Mouse (Mus musculus) heart, adult 18-20 months (tissue): ENCODE measurements around the gene Aplp1. TPM values are rescaled to one million over a fixed set of nuclear protein-coding genes. Genes with fewer than 3 reads are reported as not detected.
A peak's percentile ranks its signal among the peaks of the same experiment; 100 is the strongest.
"Not testable (repeated sequence)": the region's sequence is repeated elsewhere in the genome, so short reads cannot be mapped to it uniquely, and the experiment has no call there.

Source experiments
- DNase-seq, 2 experiments: peaks; one replicate each; pipeline ENCODE4 v3.0.0; 2021 to 2022; ENCODE audit warnings: mixed read lengths in 1 of 2
- long read RNA-seq, 2 experiments: library from polyadenylated mRNA; stranded (forward); transcript quantifications; one replicate each; pipeline ENCODE4 v2.0.0; 2021
- total RNA-seq, 2 experiments: library from RNA; stranded (reverse); gene quantifications; 2 replicates each; pipeline ENCODE4 v1.2.3; 2021

The Aplp1 gene
- 1 to 10 TPM; 2.8 to 3.4 TPM for total RNA-seq
- long read RNA-seq, experiment 1, partial matches to known transcripts: 0 of 2 reads
- long read RNA-seq, experiment 1, other reads (novel, unspliced or antisense): 0 of 2 reads
- long read RNA-seq, experiment 2, partial matches to known transcripts: 0 of 4 reads
- long read RNA-seq, experiment 2, other reads (novel, unspliced or antisense): 0 of 4 reads

- DNase-seq: peak; percentile 47 to 49
Measured at GRCm38 (mm10) chr7:30444971-30445751, at the start of gene Aplp1. TSS of gene Aplp1 (minus strand) at chr7:30445535.

- no peak for DNase-seq
Measured at GRCm38 (mm10) chr7:30493401-30493931, 48.1 kb upstream of the Aplp1 start, which contains the start of gene Prodh2. TSS of gene Prodh2 (plus strand) at chr7:30493622.

- DNase-seq: peak; percentile 65 to 91
Measured at GRCm38 (mm10) chr7:30492765-30493164, 47.4 kb upstream of the Aplp1 start.

- DNase-seq: no peak
Measured at GRCm38 (mm10) chr7:30490957-30491307, 45.6 kb upstream of the Aplp1 start.

GRCm38 (mm10) chr7:30490251-30490956, 45.1 kb upstream of the Aplp1 start:
- peak in 1 of 2 experiments; percentile 37 for DNase-seq

- DNase-seq: peak in 1 of 2 experiments; percentile 32
Measured at GRCm38 (mm10) chr7:30484250-30484649, 38.9 kb upstream of the Aplp1 start.

GRCm38 (mm10) chr7:30477415-30478381, 32.4 kb upstream of the Aplp1 start:
- no peak for DNase-seq

GRCm38 (mm10) chr7:30476136-30476535, 30.8 kb upstream of the Aplp1 start:
- not testable (repeated sequence) for DNase-seq

- DNase-seq: no peak
Measured at GRCm38 (mm10) chr7:30474999-30475398, 29.7 kb upstream of the Aplp1 start.

- peak in 1 of 2 experiments; percentile 25 for DNase-seq
Measured at GRCm38 (mm10) chr7:30472411-30472810, 27.1 kb upstream of the Aplp1 start.

GRCm38 (mm10) chr7:30464816-30465300, 19.5 kb upstream of the Aplp1 start:
- no peak for DNase-seq

GRCm38 (mm10) chr7:30463996-30464395, 18.7 kb upstream of the Aplp1 start:
- DNase-seq: no peak

GRCm38 (mm10) chr7:30463568-30463967, 18.2 kb upstream of the Aplp1 start:
- no peak for DNase-seq

GRCm38 (mm10) chr7:30459484-30459883, 14.1 kb upstream of the Aplp1 start:
- DNase-seq: no peak

- DNase-seq: no peak
Measured at GRCm38 (mm10) chr7:30457629-30458330, 12.4 kb upstream of the Aplp1 start, which contains the start of the genes Kirrel2 and Nphs1. TSS of gene Kirrel2 (minus strand) at chr7:30457690. TSS of gene Nphs1 (plus strand) at chr7:30458315.

- no peak for DNase-seq
Measured at GRCm38 (mm10) chr7:30456911-30457628, 11.7 kb upstream of the Aplp1 start.

- DNase-seq: no peak
Measured at GRCm38 (mm10) chr7:30456487-30456886, 11.2 kb upstream of the Aplp1 start.

- DNase-seq: no peak
Measured at GRCm38 (mm10) chr7:30454259-30454658, 8.9 kb upstream of the Aplp1 start.

- no peak for DNase-seq
Measured at GRCm38 (mm10) chr7:30453766-30454165, 8.4 kb upstream of the Aplp1 start.

GRCm38 (mm10) chr7:30453327-30453726, 8.0 kb upstream of the Aplp1 start:
- DNase-seq: no peak
